Mouse (Mus musculus): ENCODE data around the gene Cpsf4l.

DNA sequence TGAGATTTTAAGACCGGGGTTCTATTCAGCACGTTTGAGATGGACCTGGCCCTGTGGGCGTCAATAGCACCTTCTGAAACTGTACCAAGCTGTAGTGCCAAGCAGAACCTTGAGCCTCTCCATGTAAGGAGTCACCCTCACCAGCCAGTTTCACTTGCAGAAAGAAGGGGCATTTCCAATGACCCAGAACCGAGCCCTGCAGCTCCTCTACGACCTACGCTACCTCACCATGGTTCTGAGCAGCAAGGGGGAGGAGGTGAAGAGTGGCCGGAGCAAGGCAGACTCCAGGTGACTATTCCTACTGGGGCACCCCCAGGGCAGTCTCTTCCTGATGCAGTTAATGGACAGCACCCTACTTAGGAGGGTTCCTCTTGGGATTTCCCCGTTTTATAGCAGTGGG, 51.5 kb downstream of the Cpsf4l start:
- TF ChIP-seq CTCF (IDR thresholded peaks at IDR 0.05; ENCODE audit: borderline replicate concordance, control insufficient read depth, extremely low read depth, insufficient read depth, low read length, poor library complexity) = no peak
- TF ChIP-seq POLR2A (IDR thresholded peaks at IDR 0.05; ENCODE audit: control insufficient read depth, extremely low read depth, insufficient read depth, low read length, poor library complexity) = no peak
